9 mouse cellular contexts compared by ENCODE assay signal in the genomic region with DNA sequence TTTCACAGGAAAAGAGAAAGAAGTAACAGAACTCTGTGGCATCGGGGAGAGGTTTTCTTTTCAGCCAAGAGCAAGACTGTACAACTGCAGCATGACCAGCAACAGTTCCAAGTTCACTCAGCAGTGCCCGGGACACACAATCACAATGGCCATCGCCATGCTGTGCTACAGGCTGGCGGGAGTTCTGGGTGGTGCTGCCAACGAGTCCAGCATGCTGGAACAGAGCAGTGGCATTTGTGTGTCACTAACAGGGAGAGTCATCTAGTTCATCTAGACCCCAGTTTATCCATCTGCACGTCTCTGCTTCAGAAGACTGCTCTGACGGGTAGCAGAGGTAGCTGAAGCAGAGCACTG.
DNase-seq lines count a peak whose midpoint lies in the region; ATAC-seq and TF ChIP-seq lines count a peak whose summit lies in the region.
"Had no signal": no experiment of that assay in that cellular context is flagged by ENCODE, and none has a peak within 500 bp of the region (broad histone marks: within the 10 kb centered on the region; RNA-seq: fewer than 3 reads in every experiment).

No protein-coding gene starts in this region.

- intact Hi-C loops in heart, postnatal 25 days (cut with DNase I): no loop called here

- no peak overlapping the region for H3K4me2 ChIP-seq in heart, postnatal 0 days (ENCODE audit: low read depth, low read length)

- peak overlapping the region; percentile 61 for H3K27ac ChIP-seq in thymus, adult 2 months (ENCODE audit: control insufficient read depth, insufficient read depth, low read length)
- peak overlapping the region; percentile 72 for H3K27ac ChIP-seq in heart, postnatal 0 days (ENCODE audit: low read depth)

- TF ChIP-seq POLR2A in thymus, adult 2 months (IDR thresholded peaks at IDR 0.05; ENCODE audit: control insufficient read depth, extremely low read depth, insufficient read depth, low read length, poor library complexity): no peak

- H3K4me3 ChIP-seq in thymus, adult 2 months (ENCODE audit: control insufficient read depth, insufficient read depth, low read length): no peak overlapping the region
- H3K4me3 ChIP-seq in heart, postnatal 0 days (ENCODE audit: low read depth, low read length): no peak overlapping the region

- no peaks in the 10 kb centered on the region for H3K27me3 ChIP-seq in thymus, adult 2 months (ENCODE audit: control insufficient read depth, insufficient read depth, low read length)
- no peaks in the 10 kb centered on the region for H3K27me3 ChIP-seq in heart, postnatal 0 days (ENCODE audit: control insufficient read depth, insufficient read depth, low read length)
- H3K27me3 ChIP-seq: CH12.LX had no signal

- H3K4me1 ChIP-seq in thymus, adult 2 months (replicated peaks; ENCODE audit: control insufficient read depth, insufficient read depth, low read length): peaks cover 58% of the 10 kb centered on the region
- H3K4me1 ChIP-seq in heart, postnatal 0 days (ENCODE audit: control insufficient read depth, insufficient read depth): peaks cover 31% of the 10 kb centered on the region

- WGBS in thymus, adult 2 months: 57% methylated on average over 7 of the region's 7 CpGs
- 42% methylated on average over 7 of the region's 7 CpGs for WGBS in heart, postnatal 0 days

- no peak for TF ChIP-seq EP300 in heart, postnatal 0 days (IDR thresholded peaks at IDR 0.05; ENCODE audit: low read depth)

- DNase-seq in heart, adult 11 months: peak; percentile 97
- no peak for DNase-seq in heart, postnatal 25 days (ENCODE audit: low spot score)
- DNase-seq in thymus, adult 2 months: no peak
- DNase-seq in thymus, postnatal 14 days: no peak
- no peak for DNase-seq in heart, postnatal 0 days (ENCODE audit: low spot score)
- peak; percentile 25 for DNase-seq in lung, postnatal 10 days
- DNase-seq in spleen, postnatal 14 days (ENCODE audit: low spot score in 2 of 2): no peak
- DNase-seq in right cerebral cortex, adult 18-20 months: no peak

- no peaks in the 10 kb centered on the region for H3K36me3 ChIP-seq in thymus, adult 2 months (ENCODE audit: control insufficient read depth, insufficient read depth, low read length)
- peaks cover 14% of the 10 kb centered on the region; the same call in 1 of the 2 replicates for H3K36me3 ChIP-seq in heart, postnatal 0 days (replicated peaks; ENCODE audit: control insufficient read depth, insufficient read depth, low read length)

- no peaks in the 10 kb centered on the region for H3K9me3 ChIP-seq in heart, postnatal 0 days (replicated peaks; ENCODE audit: control insufficient read depth, low read length)

- no peak; the same call in 1 of the 2 replicates for ATAC-seq in heart, postnatal 0 days (ENCODE audit: insufficient read depth, low read depth)

- TF ChIP-seq CTCF in thymus, adult 2 months (IDR thresholded peaks at IDR 0.05; ENCODE audit: borderline replicate concordance, control insufficient read depth, extremely low read depth, insufficient read depth, low read length, poor library complexity): no peak
- TF ChIP-seq CTCF in heart, postnatal 0 days (IDR thresholded peaks at IDR 0.05; ENCODE audit: low read depth): no peak

- no peak overlapping the region for H3K9ac ChIP-seq in heart, postnatal 0 days (replicated peaks; ENCODE audit: low read depth, low read length)

Comparison
In these comparisons a context has a peak if more than half of its experiments do, and no peak if none do; other contexts are left out.
1. DNase-seq: peak in heart, adult 11 months (single experiment) and lung, postnatal 10 days (single experiment); none in heart, postnatal 25 days (single experiment), thymus, adult 2 months (single experiment), thymus, postnatal 14 days (single experiment), heart, postnatal 0 days (single experiment), spleen, postnatal 14 days (0 of 2) and right cerebral cortex, adult 18-20 months (single experiment).